Mouse (Mus musculus) lung, embryonic 14.5 days (tissue): ENCODE results near the gene Vipr1. TPM values are rescaled to one million over a fixed set of nuclear protein-coding genes. Genes with fewer than 3 reads are reported as not detected.

Experiments used
- ATAC-seq: fragments of 200-750 bp; cut with Nextera tagmentation; 2 replicates; pipeline ENCODE4 v1.8.0; 2017; ENCODE audit warnings: mild to moderate bottlenecking, moderate TSS enrichment, moderate library complexity; ENCODE audit not compliant: insufficient read depth
- DNase-seq: peaks from one replicate; pipeline ENCODE4 v3.0.0-alpha.2; 2015
- H3K27ac ChIP-seq: fragments of 300-500 bp; sonication (generic); 2 replicates; pipeline ENCODE4 v1.5.1; 2014; ENCODE audit warnings: low read depth, mild to moderate bottlenecking, moderate library complexity
- H3K27me3 ChIP-seq: fragments of 300-500 bp; sonication (generic); 2 replicates; pipeline ENCODE4 v1.6.1; 2014; ENCODE audit warnings: low read length, control low read depth; ENCODE audit not compliant: insufficient read depth
- H3K36me3 ChIP-seq: fragments of 300-500 bp; sonication (generic); 2 replicates; pipeline ENCODE4 v1.6.1; 2014; ENCODE audit warnings: control low read depth; ENCODE audit not compliant: insufficient read depth
- H3K4me1 ChIP-seq: fragments of 300-500 bp; sonication (generic); 2 replicates; pipeline ENCODE4 v1.6.1; 2014; ENCODE audit warnings: antibody characterized with exemption, control low read depth; ENCODE audit not compliant: insufficient read depth
- H3K4me2 ChIP-seq: fragments of 300-500 bp; sonication (generic); 2 replicates; pipeline ENCODE4 v1.6.1; 2014; ENCODE audit warnings: mild to moderate bottlenecking
- H3K4me3 ChIP-seq: fragments of 300-500 bp; sonication (generic); 2 replicates; pipeline ENCODE4 v1.5.1; 2014; ENCODE audit warnings: low read depth, low read length
- H3K9ac ChIP-seq: fragments of 300-500 bp; sonication (generic); 2 replicates; pipeline ENCODE4 v1.6.1; 2014
- H3K9me3 ChIP-seq: fragments of 300-500 bp; sonication (generic); 2 replicates; pipeline ENCODE4 v1.6.1; 2016; ENCODE audit warnings: low read depth, low read length, control low read depth
- CTCF ChIP-seq: IDR thresholded peaks from 2 replicates; pipeline ENCODE4 v1.5.1; 2016; ENCODE audit warnings: antibody characterized with exemption, low read depth
- WGBS: fragments of 180-500 bp; shearing (Covaris S2); extraction: QIAGEN DNeasy Blood & Tissue Kit; methylation state at CpG from one replicate; pipeline ENCODE4 v1.1.7; 2014; 5-methylcytosine and 5-hydroxymethylcytosine counted together
- polyA plus RNA-seq: library from polyadenylated mRNA; unstranded; fragments of >200 nt; fragmentation: Nextera tagmentation; extraction: Ambion mirVana; gene quantifications from 2 replicates; pipeline ENCODE4 v1.2.1, GENCODE M21; 2014

The Vipr1 gene
- polyA plus RNA-seq, 1 experiment from 2014 or later, result 0.54 TPM

DNA sequence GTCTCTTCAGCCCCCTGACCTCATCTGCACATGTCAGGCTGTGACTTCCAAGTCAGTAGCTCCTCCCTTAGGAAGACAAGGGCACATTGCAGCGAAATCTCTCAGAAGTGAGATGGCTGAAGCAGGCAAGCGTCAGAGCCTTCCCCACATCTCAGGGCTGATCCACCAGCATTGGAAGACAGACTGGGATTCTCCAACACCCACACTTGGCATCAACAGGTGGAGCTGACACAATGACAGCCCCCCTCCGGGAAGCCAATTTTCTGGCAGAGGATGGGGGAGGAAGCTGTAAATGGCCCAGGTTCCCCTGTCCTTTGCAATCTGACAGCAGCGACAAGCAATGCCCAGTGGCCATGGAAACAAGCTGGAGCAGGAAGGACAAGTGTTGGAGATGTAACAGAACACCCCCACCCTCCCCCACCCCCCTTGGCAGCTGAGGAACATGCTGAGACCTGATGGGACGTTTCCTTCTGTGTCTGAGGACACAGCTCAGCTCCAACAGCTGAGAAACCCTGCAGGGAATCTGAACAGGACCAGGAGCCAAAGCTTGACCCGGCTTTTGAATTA lies 41.6 kb upstream of the Vipr1 start:
- no peaks in the 10 kb centered on the region for H3K27me3 ChIP-seq
- peak; percentile 36 for DNase-seq
- H3K4me3 ChIP-seq, result no peak overlapping the region
- no peak overlapping the region for H3K9ac ChIP-seq
- WGBS, result 17% methylated on average over 6 of the region's 6 CpGs
- ATAC-seq, result peak; percentile 36; the same call in 1 of the 2 replicates
- no peak for TF ChIP-seq CTCF
- no peaks in the 10 kb centered on the region for H3K4me1 ChIP-seq
- no peak overlapping the region for H3K27ac ChIP-seq
- H3K4me2 ChIP-seq, result no peak overlapping the region
- H3K36me3 ChIP-seq, result no peaks in the 10 kb centered on the region
- no peaks in the 10 kb centered on the region for H3K9me3 ChIP-seq

GRCm38 (mm10) chr9:121602381-121602780 lies 40.1 kb upstream of the Vipr1 start:
- 58% methylated on average over 2 of the region's 2 CpGs for WGBS
- no peaks in the 10 kb centered on the region for H3K36me3 ChIP-seq
- DNase-seq, result peak; percentile 51

DNA sequence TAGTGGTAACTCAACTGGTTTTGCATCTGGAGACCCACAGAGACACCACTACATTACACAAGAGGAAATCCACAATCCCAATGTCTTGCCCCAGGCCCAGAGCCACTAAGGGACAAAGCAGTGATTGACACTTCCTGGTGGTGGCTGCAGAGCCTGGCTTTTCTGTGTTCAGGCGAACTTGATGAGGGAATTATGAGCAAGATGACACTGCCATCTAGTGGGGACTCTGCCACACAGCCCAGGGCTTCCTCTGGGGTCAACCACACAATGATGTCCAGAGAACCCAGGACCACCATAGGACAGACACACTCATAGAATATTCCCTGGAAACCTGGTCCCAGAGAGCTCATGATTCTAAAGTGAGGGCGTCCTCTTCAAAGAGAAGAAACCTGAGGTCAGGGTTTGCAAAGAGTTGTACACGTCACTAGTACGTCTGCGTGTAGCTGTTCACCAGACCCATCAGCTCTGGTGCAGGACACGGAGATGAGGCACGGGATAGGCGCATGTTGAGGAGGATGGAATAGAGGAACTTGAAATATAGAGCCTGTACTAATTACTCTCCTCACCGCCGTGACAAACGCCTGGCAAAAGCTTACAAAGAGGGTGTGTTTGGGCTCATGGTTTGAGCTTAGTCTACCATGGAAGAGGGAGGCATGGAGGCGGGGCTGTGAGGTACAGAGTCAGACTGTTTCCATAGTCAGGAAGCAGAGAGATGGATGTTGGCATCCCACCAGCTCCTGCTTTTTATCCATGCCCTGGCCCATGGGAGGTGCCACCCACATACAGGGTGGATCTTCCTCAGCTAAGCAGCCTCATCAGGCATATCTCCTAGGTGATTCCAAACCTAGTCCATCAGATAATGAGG lies 36.9 kb upstream of the Vipr1 start:
- no peaks in the 10 kb centered on the region for H3K27me3 ChIP-seq
- H3K4me1 ChIP-seq, result no peaks in the 10 kb centered on the region
- ATAC-seq, result peak; percentile 82
- H3K9me3 ChIP-seq, result no peaks in the 10 kb centered on the region
- no peak overlapping the region for H3K4me2 ChIP-seq
- TF ChIP-seq CTCF, result peak; percentile 94
- H3K36me3 ChIP-seq, result no peaks in the 10 kb centered on the region
- DNase-seq, result peak; percentile 93
- 53% methylated on average over 12 of the region's 12 CpGs for WGBS
- H3K4me3 ChIP-seq, result no peak overlapping the region
- H3K27ac ChIP-seq, result no peak overlapping the region
- H3K9ac ChIP-seq, result no peak overlapping the region

More at GRCm38 (mm10) chr9:121602381-121602780, 40.1 kb upstream of the Vipr1 start:
- H3K4me2 ChIP-seq, result no peak overlapping the region
- no peak overlapping the region for H3K4me3 ChIP-seq
- no peak overlapping the region for H3K9ac ChIP-seq
- TF ChIP-seq CTCF, result no peak
- H3K27ac ChIP-seq, result no peak overlapping the region
- no peaks in the 10 kb centered on the region for H3K27me3 ChIP-seq
- H3K4me1 ChIP-seq, result no peaks in the 10 kb centered on the region
- ATAC-seq, result no peak
- no peaks in the 10 kb centered on the region for H3K9me3 ChIP-seq

- no peak overlapping the region for H3K27ac ChIP-seq
- no peak overlapping the region for H3K9ac ChIP-seq
- no peak overlapping the region for H3K4me3 ChIP-seq
- no peaks in the 10 kb centered on the region for H3K27me3 ChIP-seq
- 35% methylated on average over 1 of the region's 1 CpGs for WGBS
- ATAC-seq, result no peak
- no peak for DNase-seq
- no peaks in the 10 kb centered on the region for H3K4me1 ChIP-seq
- no peaks in the 10 kb centered on the region for H3K36me3 ChIP-seq
- no peak overlapping the region for H3K4me2 ChIP-seq
- H3K9me3 ChIP-seq, result no peaks in the 10 kb centered on the region
- TF ChIP-seq CTCF, result no peak
Observed at GRCm38 (mm10) chr9:121606498-121607096, 35.9 kb upstream of the Vipr1 start.

GRCm38 (mm10) chr9:121609381-121609780 lies 33.1 kb upstream of the Vipr1 start:
- TF ChIP-seq CTCF, result no peak
- DNase-seq (no peak), ATAC-seq (no peak)
- H3K4me1 ChIP-seq, result no peaks in the 10 kb centered on the region
- H3K27ac ChIP-seq, result no peak overlapping the region
- H3K9me3 ChIP-seq, result no peaks in the 10 kb centered on the region
- no peak overlapping the region for H3K4me3 ChIP-seq
- WGBS, result 64% methylated on average over 6 of the region's 6 CpGs
- H3K27me3 ChIP-seq, result no peaks in the 10 kb centered on the region
- no peaks in the 10 kb centered on the region for H3K36me3 ChIP-seq
- no peak overlapping the region for H3K4me2 ChIP-seq
- no peak overlapping the region for H3K9ac ChIP-seq

DNA sequence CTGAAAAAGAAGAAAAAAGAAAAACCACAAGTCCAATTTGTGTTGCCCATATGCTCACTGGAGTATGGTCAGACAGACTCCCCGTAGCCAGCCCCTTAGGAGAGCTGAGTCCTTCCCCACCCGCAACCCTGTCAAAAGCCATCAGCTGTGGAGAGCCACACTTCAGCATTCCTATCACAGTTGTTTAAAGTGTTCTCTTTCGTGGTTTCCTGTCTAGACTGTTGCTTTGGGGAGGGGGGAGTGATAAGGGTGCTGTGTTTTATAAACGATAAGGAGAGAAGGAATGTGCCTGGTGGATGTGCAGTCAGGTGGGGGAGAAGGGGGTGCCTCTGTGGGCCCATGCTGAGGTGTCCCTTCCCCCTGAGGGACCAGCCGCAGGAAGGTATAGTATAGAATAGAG lies 29.3 kb upstream of the Vipr1 start:
- Histone ChIP-seq H3K4me2 (no peak overlapping the region), H3K4me1 (no peaks in the 10 kb centered on the region), H3K27me3 (no peaks in the 10 kb centered on the region), H3K27ac (no peak overlapping the region), H3K36me3 (no peaks in the 10 kb centered on the region), H3K9ac (no peak overlapping the region), H3K4me3 (no peak overlapping the region), H3K9me3 (no peaks in the 10 kb centered on the region)
- TF ChIP-seq CTCF, result no peak
- WGBS, result 4% methylated on average over 5 of the region's 5 CpGs
- ATAC-seq (peak; percentile 56), DNase-seq (peak; percentile 28)

DNA sequence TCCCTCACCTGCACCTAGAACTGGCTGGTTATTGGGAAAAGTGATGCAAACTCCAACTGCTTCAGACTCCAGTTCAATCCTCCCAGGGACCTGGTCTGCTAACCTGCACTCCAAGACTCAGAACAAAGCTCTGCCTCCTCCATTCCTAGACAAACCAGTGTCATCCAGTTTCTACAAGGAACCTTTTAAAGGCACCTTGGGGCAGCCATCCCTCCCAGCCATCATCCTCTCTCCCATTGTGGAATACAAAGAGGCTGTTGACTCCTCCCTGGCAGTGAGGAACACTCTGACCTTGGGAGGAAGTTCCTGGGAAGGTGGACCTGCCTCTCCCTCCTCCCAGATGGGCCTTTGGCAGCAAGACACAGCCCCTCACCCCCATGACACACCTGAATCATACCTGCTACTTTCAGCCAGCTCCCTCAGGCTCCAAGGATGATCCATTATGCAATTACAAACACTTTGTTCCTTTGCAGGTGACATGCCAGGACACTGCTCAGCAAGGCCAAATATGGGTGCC lies 28.2 kb upstream of the Vipr1 start:
- no peak overlapping the region for H3K9ac ChIP-seq
- TF ChIP-seq CTCF, result no peak
- DNase-seq (no peak), ATAC-seq (no peak)
- no peaks in the 10 kb centered on the region for H3K27me3 ChIP-seq
- H3K4me2 ChIP-seq, result no peak overlapping the region
- H3K36me3 ChIP-seq, result no peaks in the 10 kb centered on the region
- H3K9me3 ChIP-seq, result no peaks in the 10 kb centered on the region
- H3K4me3 ChIP-seq, result no peak overlapping the region
- no peak overlapping the region for H3K27ac ChIP-seq
- no peaks in the 10 kb centered on the region for H3K4me1 ChIP-seq
